Mouse (Mus musculus): ENCODE results near the gene Mllt3. TPM values are rescaled to one million over a fixed set of nuclear protein-coding genes. Genes with fewer than 3 reads are reported as not detected.

The Mllt3 gene
- total RNA-seq, 4 experiments from 2014 or later = 152 to 188 (median 173) TPM

GRCm38 (mm10) chr4:87953736-87954135 lies 79.4 kb downstream of the Mllt3 start:
- DNase-seq (ENCODE audit: low spot score in 2 of 2) = no peak

DNA sequence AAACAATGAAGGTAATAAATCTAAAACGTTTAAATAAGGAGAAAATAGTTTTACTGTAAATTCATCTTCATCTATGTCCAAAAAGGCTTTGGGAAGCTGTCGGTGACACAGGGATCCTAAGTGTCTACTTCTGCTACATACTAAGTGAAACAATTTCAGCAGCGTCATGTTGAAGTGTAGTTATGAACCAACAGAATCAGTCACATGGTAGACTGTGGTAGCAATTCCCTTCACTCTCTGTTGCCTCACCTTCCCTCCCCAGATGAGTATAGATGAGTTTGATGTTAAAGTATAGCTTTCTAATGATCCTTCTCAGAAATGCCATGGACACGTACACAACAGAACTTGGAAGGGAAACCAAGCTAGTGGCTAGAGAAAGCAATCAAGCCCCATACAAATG lies 79.9 kb downstream of the Mllt3 start:
- no peak for DNase-seq (ENCODE audit: low spot score in 2 of 2)

- no peak for DNase-seq (ENCODE audit: low spot score in 2 of 2)
Observed at GRCm38 (mm10) chr4:87949451-87949850, 83.7 kb downstream of the Mllt3 start.

DNA sequence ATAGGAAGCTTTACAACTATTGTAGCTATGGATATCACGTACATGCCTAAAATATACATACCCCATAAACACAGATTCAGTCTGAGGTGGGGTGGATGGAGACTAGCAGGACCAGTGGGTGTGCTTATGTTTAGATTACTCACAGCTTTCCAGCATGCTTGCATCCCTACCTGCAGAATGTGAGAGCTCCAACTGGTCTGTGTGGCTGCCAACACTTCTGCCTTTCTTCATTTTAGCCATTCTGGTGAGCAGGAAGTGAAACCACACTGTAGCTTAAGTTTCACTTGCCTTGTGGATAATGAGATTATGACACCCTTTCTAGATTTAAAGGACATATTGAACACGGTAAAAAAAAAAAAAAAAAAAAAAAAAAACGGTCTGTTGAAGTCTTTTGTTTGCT lies 88.8 kb downstream of the Mllt3 start:
- DNase-seq (ENCODE audit: low spot score in 2 of 2) = no peak

DNA sequence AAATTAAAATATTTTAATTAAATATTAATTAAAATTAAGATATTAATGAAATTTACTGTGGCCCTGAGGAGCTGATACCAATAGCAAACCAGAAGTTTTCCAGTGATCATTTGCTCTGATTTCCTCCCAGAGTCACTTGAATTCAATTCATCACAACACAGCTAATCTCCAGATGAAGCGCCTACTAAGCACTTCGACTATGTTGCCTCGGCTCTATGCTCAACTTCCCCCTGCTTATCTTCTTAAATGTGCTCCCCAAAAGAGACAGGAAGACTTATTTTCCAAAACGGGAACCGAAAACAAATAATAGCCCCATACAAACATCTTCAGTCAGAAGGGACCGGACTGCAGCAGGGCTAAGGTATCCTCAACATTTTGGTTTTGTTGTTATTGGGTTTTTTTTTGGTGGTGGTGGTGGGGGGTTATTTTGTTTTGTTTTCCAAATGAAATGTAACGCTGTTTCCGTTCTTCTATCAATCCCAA lies 90.2 kb downstream of the Mllt3 start:
- DNase-seq (ENCODE audit: low spot score in 2 of 2) = no peak

- DNase-seq (ENCODE audit: low spot score in 2 of 2) = no peak
Observed at GRCm38 (mm10) chr4:87939474-87940154, 93.5 kb downstream of the Mllt3 start.

- DNase-seq (ENCODE audit: low spot score in 2 of 2) = no peak
Observed at GRCm38 (mm10) chr4:87936326-87936725, 96.8 kb downstream of the Mllt3 start.

GRCm38 (mm10) chr4:87933701-87934337 lies 99.3 kb downstream of the Mllt3 start:
- no peak for DNase-seq (ENCODE audit: low spot score in 2 of 2)

DNA sequence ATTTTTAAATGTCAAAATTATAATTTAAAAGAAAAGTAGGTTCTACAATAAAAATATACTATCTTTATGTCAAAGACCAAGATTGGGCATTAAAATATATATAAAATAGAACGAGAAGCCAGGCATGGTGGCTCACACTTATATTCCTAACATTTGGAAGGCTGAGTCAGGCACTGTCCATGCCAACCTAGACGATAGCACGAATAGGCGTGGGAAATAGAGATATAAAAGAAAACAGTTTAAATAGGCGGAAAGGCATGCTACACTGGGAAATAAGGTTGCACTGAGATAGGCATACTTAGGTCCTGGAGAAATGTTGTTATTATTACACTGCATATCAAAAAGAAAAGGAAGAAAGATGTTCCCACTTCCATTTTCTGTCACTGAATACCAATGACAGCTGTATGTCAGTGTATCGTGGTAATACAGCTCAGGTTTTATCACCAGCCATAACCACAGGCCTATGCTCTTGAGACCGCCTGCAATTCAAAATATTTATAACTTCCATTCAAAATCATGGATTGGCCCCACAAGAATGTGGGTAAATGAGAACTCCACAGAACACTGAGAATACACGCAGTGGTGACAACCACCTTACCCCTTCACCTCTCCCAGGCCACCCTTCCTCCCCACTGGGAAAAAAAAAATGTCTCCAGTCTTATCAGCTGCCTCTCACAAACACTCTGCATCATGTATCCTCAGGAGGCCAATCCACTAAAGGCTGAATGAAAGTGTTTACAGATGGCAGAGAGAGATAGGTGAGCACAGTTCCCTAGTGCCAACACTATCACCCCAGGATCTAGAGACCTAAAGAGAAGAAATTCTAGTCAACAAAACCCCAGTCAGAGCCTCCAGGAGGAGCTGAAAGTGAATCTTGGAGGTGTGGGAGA lies 102.6 kb downstream of the Mllt3 start:
- DNase-seq (ENCODE audit: low spot score in 2 of 2) = no peak

DNA sequence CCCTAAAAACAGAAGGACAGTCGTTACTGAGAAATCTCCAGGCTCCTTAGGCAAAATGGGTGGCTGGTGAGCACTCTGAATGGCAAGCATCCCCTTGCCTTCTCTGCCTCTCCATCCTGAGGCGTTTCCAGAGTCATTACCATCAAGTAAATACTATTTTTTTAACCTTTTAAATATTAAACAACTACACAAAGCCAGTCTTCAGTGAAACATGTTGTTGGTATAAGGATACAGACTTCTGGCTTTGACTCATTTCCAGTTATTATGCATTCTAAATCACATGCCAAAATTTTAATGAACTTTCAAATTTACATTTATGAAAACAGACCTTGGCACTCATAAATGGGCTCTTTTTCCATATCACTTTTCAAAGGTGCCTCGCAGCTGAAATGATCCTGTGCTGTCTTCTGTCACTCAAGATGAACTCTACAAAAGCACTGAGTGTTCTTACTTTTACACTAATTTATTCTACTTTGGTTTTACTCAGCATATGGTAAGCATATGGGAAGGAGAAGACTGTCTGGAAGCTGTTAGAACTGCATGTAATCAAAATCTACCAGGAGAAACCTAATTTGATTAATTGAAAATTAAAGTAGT lies 104.5 kb downstream of the Mllt3 start:
- no peak for DNase-seq (ENCODE audit: low spot score in 2 of 2)

DNA sequence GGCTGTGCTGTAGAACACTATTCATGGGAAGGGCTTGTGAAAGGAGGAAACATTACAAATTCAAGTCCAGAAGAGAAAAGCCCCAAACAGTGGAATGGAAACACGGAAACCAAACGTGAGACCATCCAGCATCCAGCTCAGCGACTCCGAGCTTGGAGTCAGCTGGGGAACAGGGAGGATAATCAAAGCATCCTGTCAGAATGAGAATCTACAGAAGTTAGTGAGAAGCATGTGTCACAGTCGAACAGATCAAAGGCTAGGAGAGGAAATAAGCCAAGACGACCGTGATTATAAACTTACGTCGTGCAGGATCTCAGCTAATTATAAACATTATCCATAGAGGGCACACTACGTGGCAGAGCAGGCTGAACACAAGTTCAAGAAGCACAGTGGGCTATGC lies 105.8 kb downstream of the Mllt3 start:
- DNase-seq (ENCODE audit: low spot score in 2 of 2) = no peak

- no peak for DNase-seq (ENCODE audit: low spot score in 2 of 2)
Observed at GRCm38 (mm10) chr4:87920664-87921063, 112.5 kb downstream of the Mllt3 start.

GRCm38 (mm10) chr4:87911172-87911994 lies 121.8 kb downstream of the Mllt3 start:
- DNase-seq (ENCODE audit: low spot score in 2 of 2) = no peak

- DNase-seq (ENCODE audit: low spot score in 2 of 2) = no peak
Observed at GRCm38 (mm10) chr4:87905149-87905771, 127.9 kb downstream of the Mllt3 start.

- no peak for DNase-seq (ENCODE audit: low spot score in 2 of 2)
Observed at GRCm38 (mm10) chr4:87904722-87905121, 128.4 kb downstream of the Mllt3 start.

DNA sequence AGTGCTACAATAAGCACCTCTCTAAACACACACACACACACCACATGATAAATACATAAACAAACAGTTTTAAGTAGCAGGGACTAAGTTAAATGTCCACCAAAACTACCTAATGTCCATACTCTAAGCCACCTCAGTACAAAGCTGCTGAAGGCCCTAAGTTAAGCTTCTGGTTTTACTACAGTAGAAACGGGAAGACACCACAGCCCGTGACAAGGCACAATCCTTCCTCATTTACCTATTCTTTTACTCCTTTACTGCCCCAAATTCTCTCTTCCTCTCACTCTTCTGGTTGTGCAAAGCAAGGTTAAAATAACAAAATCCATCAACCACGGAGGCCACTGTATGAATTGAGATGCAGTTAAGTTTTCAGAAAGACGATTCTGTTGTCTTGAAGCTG lies 130.6 kb downstream of the Mllt3 start:
- DNase-seq (ENCODE audit: low spot score in 2 of 2) = no peak

DNA sequence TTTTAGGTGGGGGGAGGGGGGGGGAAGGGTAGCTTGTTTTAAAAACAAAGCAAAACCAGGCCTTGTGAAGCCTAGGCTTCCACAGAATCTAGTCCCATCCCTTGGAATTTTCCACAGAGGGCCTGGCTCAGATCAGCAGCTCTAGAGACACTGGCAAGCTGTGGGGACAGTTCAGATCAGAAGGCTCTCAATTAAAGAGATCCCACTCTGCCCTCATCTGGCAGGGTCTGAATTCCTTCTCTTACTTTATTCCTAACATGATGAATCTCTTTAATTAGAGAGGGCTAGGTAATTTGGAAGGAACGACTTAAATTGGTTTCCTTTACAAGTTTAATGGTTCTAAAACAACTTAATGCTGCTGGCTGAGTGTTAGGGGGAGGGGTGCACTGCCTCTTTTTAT lies 132.0 kb downstream of the Mllt3 start:
- no peak for DNase-seq (ENCODE audit: low spot score in 2 of 2)

GRCm38 (mm10) chr4:87893498-87893897 lies 139.7 kb downstream of the Mllt3 start:
- no peak for DNase-seq (ENCODE audit: low spot score in 2 of 2)

DNA sequence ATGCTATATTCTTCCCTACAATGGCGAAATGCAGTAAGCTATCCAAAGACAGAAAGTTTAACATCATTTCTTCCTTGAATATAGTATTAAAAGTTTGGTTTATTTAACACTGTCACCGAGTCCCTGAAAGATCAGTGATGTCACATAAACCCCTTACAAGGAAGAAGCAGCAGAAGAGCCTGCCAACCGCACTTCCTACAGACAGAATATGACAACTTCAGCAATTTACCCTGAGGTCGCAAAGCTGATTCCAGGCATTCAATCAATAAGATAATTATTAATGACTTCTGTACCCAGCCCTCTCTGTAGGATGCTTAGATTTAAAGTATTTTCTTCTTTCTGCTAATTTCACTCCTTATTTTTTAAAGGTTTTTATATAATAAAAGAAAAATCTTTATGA lies 140.2 kb downstream of the Mllt3 start:
- DNase-seq (ENCODE audit: low spot score in 2 of 2) = no peak

GRCm38 (mm10) chr4:87883225-87883875 lies 149.8 kb downstream of the Mllt3 start:
- no peak for DNase-seq (ENCODE audit: low spot score in 2 of 2)

Measured in gastrocnemius, adult 8-10 months (tissue).